Mouse (Mus musculus): Measurements from ENCODE around the gene Aldh1a2. TPM values are rescaled to one million over a fixed set of nuclear protein-coding genes. Genes with fewer than 3 reads are reported as not detected.
A peak's percentile ranks its signal among the peaks of the same experiment; 100 is the strongest.

The Aldh1a2 gene
- polyA plus RNA-seq, 1 experiment from 2014 or later: 38.4 TPM

- H3K27ac ChIP-seq (ENCODE audit: low read depth, low read length): no peak overlapping the region
- peak; percentile 43 for TF ChIP-seq CTCF (IDR thresholded peaks at IDR 0.05; ENCODE audit: low read depth)
Measured at GRCm38 (mm10) chr9:71320246-71321155, 104.9 kb downstream of the Aldh1a2 start.

GRCm38 (mm10) chr9:71321436-71321835 is 105.8 kb downstream of the Aldh1a2 start:
- no peak for ATAC-seq

More at GRCm38 (mm10) chr9:71320246-71321155, 104.9 kb downstream of the Aldh1a2 start:
- H3K4me2 ChIP-seq (replicated peaks; ENCODE audit: low read depth): no peak overlapping the region
- WGBS: 72% methylated on average over 11 of the region's 11 CpGs
- H3K9me3 ChIP-seq (ENCODE audit: control insufficient read depth): no peaks in the 10 kb centered on the region
- no peaks in the 10 kb centered on the region for H3K4me1 ChIP-seq (replicated peaks; ENCODE audit: control insufficient read depth, insufficient read depth, low read length)
- H3K27me3 ChIP-seq (replicated peaks; ENCODE audit: control insufficient read depth, insufficient read depth, low read length): no peaks in the 10 kb centered on the region
- no peak overlapping the region for H3K4me3 ChIP-seq (ENCODE audit: low read depth, low read length)
- no peak for ATAC-seq
- H3K9ac ChIP-seq (ENCODE audit: low read depth, low read length): no peak overlapping the region
- H3K36me3 ChIP-seq (ENCODE audit: control insufficient read depth, insufficient read depth): no peaks in the 10 kb centered on the region

GRCm38 (mm10) chr9:71321871-71322270 is 106.3 kb downstream of the Aldh1a2 start:
- no peak overlapping the region for H3K4me3 ChIP-seq (ENCODE audit: low read depth, low read length)
- H3K9me3 ChIP-seq (ENCODE audit: control insufficient read depth): no peaks in the 10 kb centered on the region
- H3K27me3 ChIP-seq (replicated peaks; ENCODE audit: control insufficient read depth, insufficient read depth, low read length): no peaks in the 10 kb centered on the region
- no peak overlapping the region for H3K27ac ChIP-seq (ENCODE audit: low read depth, low read length)
- H3K9ac ChIP-seq (ENCODE audit: low read depth, low read length): no peak overlapping the region
- H3K4me2 ChIP-seq (replicated peaks; ENCODE audit: low read depth): no peak overlapping the region
- no peaks in the 10 kb centered on the region for H3K36me3 ChIP-seq (ENCODE audit: control insufficient read depth, insufficient read depth)
- TF ChIP-seq CTCF (IDR thresholded peaks at IDR 0.05; ENCODE audit: low read depth): no peak
- 0 out of 2 replicates have a peak, but pooled peaks have one; percentile 22 for ATAC-seq
- no peaks in the 10 kb centered on the region for H3K4me1 ChIP-seq (replicated peaks; ENCODE audit: control insufficient read depth, insufficient read depth, low read length)
- 66% methylated on average over 6 of the region's 6 CpGs for WGBS

More at GRCm38 (mm10) chr9:71321436-71321835, 105.8 kb downstream of the Aldh1a2 start:
- TF ChIP-seq CTCF (IDR thresholded peaks at IDR 0.05; ENCODE audit: low read depth): no peak
- no peak overlapping the region for H3K4me3 ChIP-seq (ENCODE audit: low read depth, low read length)
- H3K27me3 ChIP-seq (replicated peaks; ENCODE audit: control insufficient read depth, insufficient read depth, low read length): no peaks in the 10 kb centered on the region
- no peak overlapping the region for H3K9ac ChIP-seq (ENCODE audit: low read depth, low read length)
- H3K36me3 ChIP-seq (ENCODE audit: control insufficient read depth, insufficient read depth): no peaks in the 10 kb centered on the region
- 58% methylated on average over 7 of the region's 7 CpGs for WGBS
- no peaks in the 10 kb centered on the region for H3K9me3 ChIP-seq (ENCODE audit: control insufficient read depth)
- no peaks in the 10 kb centered on the region for H3K4me1 ChIP-seq (replicated peaks; ENCODE audit: control insufficient read depth, insufficient read depth, low read length)
- no peak overlapping the region for H3K4me2 ChIP-seq (replicated peaks; ENCODE audit: low read depth)
- no peak overlapping the region for H3K27ac ChIP-seq (ENCODE audit: low read depth, low read length)

GRCm38 (mm10) chr9:71323303-71323952 is 107.8 kb downstream of the Aldh1a2 start:
- 44% methylated on average over 1 of the region's 1 CpGs for WGBS
- Histone ChIP-seq H3K9ac (ENCODE audit: low read depth, low read length) (no peak overlapping the region), H3K36me3 (ENCODE audit: control insufficient read depth, insufficient read depth) (no peaks in the 10 kb centered on the region), H3K9me3 (ENCODE audit: control insufficient read depth) (no peaks in the 10 kb centered on the region), H3K27me3 (replicated peaks; ENCODE audit: control insufficient read depth, insufficient read depth, low read length) (no peaks in the 10 kb centered on the region), H3K4me3 (ENCODE audit: low read depth, low read length) (no peak overlapping the region), H3K27ac (ENCODE audit: low read depth, low read length) (no peak overlapping the region), H3K4me1 (replicated peaks; ENCODE audit: control insufficient read depth, insufficient read depth, low read length) (no peaks in the 10 kb centered on the region), H3K4me2 (replicated peaks; ENCODE audit: low read depth) (no peak overlapping the region)
- TF ChIP-seq CTCF (IDR thresholded peaks at IDR 0.05; ENCODE audit: low read depth): no peak
- ATAC-seq: no peak

GRCm38 (mm10) chr9:71324060-71324459 is 108.5 kb downstream of the Aldh1a2 start:
- H3K4me2 ChIP-seq (replicated peaks; ENCODE audit: low read depth): no peak overlapping the region
- 74% methylated on average over 5 of the region's 5 CpGs for WGBS
- TF ChIP-seq CTCF (IDR thresholded peaks at IDR 0.05; ENCODE audit: low read depth): no peak

GRCm38 (mm10) chr9:71326261-71326660 is 110.7 kb downstream of the Aldh1a2 start:
- Histone ChIP-seq H3K27me3 (replicated peaks; ENCODE audit: control insufficient read depth, insufficient read depth, low read length) (no peaks in the 10 kb centered on the region), H3K9ac (ENCODE audit: low read depth, low read length) (no peak overlapping the region), H3K27ac (ENCODE audit: low read depth, low read length) (no peak overlapping the region), H3K4me2 (replicated peaks; ENCODE audit: low read depth) (no peak overlapping the region), H3K4me3 (ENCODE audit: low read depth, low read length) (no peak overlapping the region), H3K36me3 (ENCODE audit: control insufficient read depth, insufficient read depth) (no peaks in the 10 kb centered on the region), H3K4me1 (replicated peaks; ENCODE audit: control insufficient read depth, insufficient read depth, low read length) (no peaks in the 10 kb centered on the region), H3K9me3 (ENCODE audit: control insufficient read depth) (no peaks in the 10 kb centered on the region)
- WGBS: 78% methylated on average over 4 of the region's 4 CpGs
- no peak for ATAC-seq
- TF ChIP-seq CTCF (IDR thresholded peaks at IDR 0.05; ENCODE audit: low read depth): no peak

More at GRCm38 (mm10) chr9:71324060-71324459, 108.5 kb downstream of the Aldh1a2 start:
- no peak for ATAC-seq
- H3K9ac ChIP-seq (ENCODE audit: low read depth, low read length): no peak overlapping the region
- no peaks in the 10 kb centered on the region for H3K27me3 ChIP-seq (replicated peaks; ENCODE audit: control insufficient read depth, insufficient read depth, low read length)
- H3K9me3 ChIP-seq (ENCODE audit: control insufficient read depth): no peaks in the 10 kb centered on the region
- no peak overlapping the region for H3K27ac ChIP-seq (ENCODE audit: low read depth, low read length)
- no peaks in the 10 kb centered on the region for H3K36me3 ChIP-seq (ENCODE audit: control insufficient read depth, insufficient read depth)
- no peak overlapping the region for H3K4me3 ChIP-seq (ENCODE audit: low read depth, low read length)
- no peaks in the 10 kb centered on the region for H3K4me1 ChIP-seq (replicated peaks; ENCODE audit: control insufficient read depth, insufficient read depth, low read length)

All from intestine, postnatal 0 days (tissue).